26 mouse cellular contexts compared by ENCODE assay signal in the genomic region with DNA sequence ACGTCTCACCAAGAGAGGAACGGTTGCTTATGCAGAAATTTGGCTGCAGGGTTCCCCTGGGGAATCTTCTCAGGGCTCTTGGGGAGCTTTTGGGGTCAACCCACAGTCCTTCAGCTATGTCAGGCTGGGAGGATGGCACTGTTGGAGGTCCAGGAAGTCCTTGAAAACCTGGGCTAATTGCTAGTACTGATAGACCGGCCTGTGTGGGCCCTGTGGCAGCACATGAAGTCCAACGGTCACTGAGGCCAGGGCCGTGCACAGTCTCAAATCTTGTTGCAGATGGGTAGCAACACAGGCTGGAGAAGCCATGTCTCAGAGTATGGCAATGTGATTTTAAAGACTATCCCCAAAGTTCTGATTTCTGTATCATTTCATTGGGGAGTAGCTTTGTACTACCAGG. TPM values are rescaled to one million over a fixed set of nuclear protein-coding genes. Genes with fewer than 3 reads are reported as not detected.
DNase-seq lines count a peak whose midpoint lies in the region; ATAC-seq and TF ChIP-seq lines count a peak whose summit lies in the region.
"Had no signal": no experiment of that assay in that cellular context is flagged by ENCODE, and none has a peak within 500 bp of the region (broad histone marks: within the 10 kb centered on the region; RNA-seq: fewer than 3 reads in every experiment).

No protein-coding gene starts in this region.

- H3K4me3 ChIP-seq in lung, postnatal 0 days (ENCODE audit: low read depth, low read length) = no peak overlapping the region
- H3K4me3 ChIP-seq in intestine, postnatal 0 days (ENCODE audit: low read depth, low read length) = no peak overlapping the region
- no peak overlapping the region for H3K4me3 ChIP-seq in forebrain, postnatal 0 days (ENCODE audit: low read depth, low read length)
- H3K4me3 ChIP-seq: embryonic facial prominence, embryonic 10.5 days; embryonic facial prominence, embryonic 12.5 days; forebrain, embryonic 13.5 days; forebrain, embryonic 15.5 days had no signal

- DNase-seq in heart, adult 11 months = peak; percentile 85
- DNase-seq in heart, adult 8-10 months (ENCODE audit: low spot score) = no peak
- DNase-seq in lung, postnatal 0 days (ENCODE audit: low spot score) = no peak
- DNase-seq in lung, postnatal 36 days = no peak
- no peak for DNase-seq in forebrain, postnatal 0 days
- DNase-seq: cerebellum, adult 11-12 months; cerebellum, adult 2 months; cerebellum, adult 9-10 months; cerebellum, postnatal 10 days; cerebellum, postnatal 25 days had no signal

- peak overlapping the region; percentile 48 for H3K27ac ChIP-seq in lung, postnatal 0 days (ENCODE audit: low read length)
- H3K27ac ChIP-seq in intestine, postnatal 0 days (ENCODE audit: low read depth, low read length) = peak overlapping the region; percentile 36; the same call in 1 of the 2 replicates
- no peak overlapping the region for H3K27ac ChIP-seq in forebrain, postnatal 0 days (ENCODE audit: low read depth, low read length)
- H3K27ac ChIP-seq: embryonic facial prominence, embryonic 10.5 days; embryonic facial prominence, embryonic 12.5 days; forebrain, embryonic 13.5 days; forebrain, embryonic 15.5 days had no signal

- no peak for TF ChIP-seq CTCF in lung, postnatal 0 days (IDR thresholded peaks at IDR 0.05)
- no peak for TF ChIP-seq CTCF in intestine, postnatal 0 days (IDR thresholded peaks at IDR 0.05; ENCODE audit: low read depth)
- no peak for TF ChIP-seq CTCF in forebrain, postnatal 0 days (IDR thresholded peaks at IDR 0.05; ENCODE audit: low read depth)

- no peak overlapping the region for H3K9ac ChIP-seq in lung, postnatal 0 days (replicated peaks; ENCODE audit: low read depth)
- no peak overlapping the region for H3K9ac ChIP-seq in intestine, postnatal 0 days (ENCODE audit: low read depth, low read length)
- no peak overlapping the region for H3K9ac ChIP-seq in forebrain, postnatal 0 days
- H3K9ac ChIP-seq: embryonic facial prominence, embryonic 12.5 days; forebrain, embryonic 13.5 days; forebrain, embryonic 15.5 days had no signal

- no peaks in the 10 kb centered on the region for H3K27me3 ChIP-seq in lung, postnatal 0 days (replicated peaks; ENCODE audit: insufficient read depth, low read length)
- no peaks in the 10 kb centered on the region for H3K27me3 ChIP-seq in intestine, postnatal 0 days (replicated peaks; ENCODE audit: control insufficient read depth, insufficient read depth, low read length)
- no peaks in the 10 kb centered on the region for H3K27me3 ChIP-seq in forebrain, postnatal 0 days (ENCODE audit: insufficient read depth, low read length)
- H3K27me3 ChIP-seq: embryonic facial prominence, embryonic 12.5 days; forebrain, embryonic 13.5 days; forebrain, embryonic 15.5 days had no signal

- TF ChIP-seq EP300 in lung, postnatal 0 days (IDR thresholded peaks at IDR 0.05) = no peak

- H3K9me3 ChIP-seq in lung, postnatal 0 days (ENCODE audit: low read length) = no peaks in the 10 kb centered on the region
- no peaks in the 10 kb centered on the region for H3K9me3 ChIP-seq in intestine, postnatal 0 days (ENCODE audit: control insufficient read depth)
- no peaks in the 10 kb centered on the region for H3K9me3 ChIP-seq in forebrain, postnatal 0 days (ENCODE audit: low read length)
- H3K9me3 ChIP-seq: embryonic facial prominence, embryonic 10.5 days; embryonic facial prominence, embryonic 12.5 days; forebrain, embryonic 13.5 days; forebrain, embryonic 15.5 days had no signal

- H3K4me2 ChIP-seq in lung, postnatal 0 days (replicated peaks; ENCODE audit: low read depth, low read length) = no peak overlapping the region
- no peak overlapping the region for H3K4me2 ChIP-seq in intestine, postnatal 0 days (replicated peaks; ENCODE audit: low read depth)
- no peak overlapping the region for H3K4me2 ChIP-seq in forebrain, postnatal 0 days (ENCODE audit: low read depth)
- H3K4me2 ChIP-seq: embryonic facial prominence, embryonic 12.5 days; forebrain, embryonic 13.5 days; forebrain, embryonic 15.5 days had no signal

- WGBS in lung, postnatal 0 days = 81% methylated on average over 5 of the region's 5 CpGs
- WGBS in intestine, postnatal 0 days = 54% methylated on average over 5 of the region's 5 CpGs
- 81% methylated on average over 5 of the region's 5 CpGs for WGBS in forebrain, postnatal 0 days

- no peak for ATAC-seq in lung, postnatal 0 days
- peak; percentile 53; the same call in 1 of the 2 replicates for ATAC-seq in intestine, postnatal 0 days
- ATAC-seq in monocyte, adult 5-6 weeks (replicated peaks; ENCODE audit: insufficient number of reproducible peaks, low FRiP score, low TSS enrichment, poor library complexity, severe bottlenecking) = no peak
- ATAC-seq in forebrain, postnatal 0 days = no peak
- ATAC-seq: forebrain, embryonic 13.5 days; forebrain, embryonic 15.5 days had no signal

- no peaks in the 10 kb centered on the region for H3K4me1 ChIP-seq in lung, postnatal 0 days (ENCODE audit: insufficient read depth, low read depth, low read length)
- H3K4me1 ChIP-seq in intestine, postnatal 0 days (replicated peaks; ENCODE audit: control insufficient read depth, insufficient read depth, low read length) = peaks cover 8% of the 10 kb centered on the region
- H3K4me1 ChIP-seq in forebrain, postnatal 0 days (ENCODE audit: insufficient read depth) = no peaks in the 10 kb centered on the region
- H3K4me1 ChIP-seq: embryonic facial prominence, embryonic 12.5 days; forebrain, embryonic 13.5 days; forebrain, embryonic 15.5 days had no signal

- H3K36me3 ChIP-seq in lung, postnatal 0 days (ENCODE audit: insufficient read depth, low read length) = no peaks in the 10 kb centered on the region
- H3K36me3 ChIP-seq in intestine, postnatal 0 days (ENCODE audit: control insufficient read depth, insufficient read depth) = no peaks in the 10 kb centered on the region
- no peaks in the 10 kb centered on the region for H3K36me3 ChIP-seq in forebrain, postnatal 0 days (ENCODE audit: insufficient read depth)
- H3K36me3 ChIP-seq: embryonic facial prominence, embryonic 10.5 days; embryonic facial prominence, embryonic 12.5 days; forebrain, embryonic 15.5 days had no signal

RNA-seq across cellular contexts. Expression of a gene that starts 13.1 kb away (rescaled TPM):
- total RNA-seq in heart, adult 8-10 months (2022) = not detected
- 0.31 TPM in 1 of 2 replicates, not detected in the other for polyA plus RNA-seq in lung, postnatal 0 days (2015; fragmentation: Nextera tagmentation; extraction: Ambion mirVana)
- 0.14 TPM in 1 of 2 replicates, not detected in the other for polyA plus RNA-seq in intestine, postnatal 0 days (2015; fragmentation: Nextera tagmentation; extraction: Ambion mirVana)
- 8.3 to 10.4 TPM (median 9.8 TPM) in 3 replicates for total RNA-seq in monocyte, adult 5-6 weeks (2017)
- total RNA-seq in forebrain, postnatal 0 days (2014; rRNA removed) = not detected in 2 replicates
- polyA plus RNA-seq in forebrain, postnatal 0 days (2015; fragmentation: Nextera tagmentation; extraction: Ambion mirVana) = not detected in 2 replicates
- total RNA-seq: adrenal gland, adult 2 months; adrenal gland, postnatal 10 days; adrenal gland, postnatal 25 days; adrenal gland, postnatal 4 days; ES-E14; MEL had no signal
- polyA plus RNA-seq: C2C12; cerebellum, adult 2 months; cortical plate, adult 2 months; embryonic facial prominence, embryonic 10.5 days; embryonic facial prominence, embryonic 12.5 days; embryonic facial prominence, embryonic 14.5 days; forebrain, embryonic 11.5 days; forebrain, embryonic 13.5 days; forebrain, embryonic 15.5 days had no signal

RNA-seq across cellular contexts. Expression of a gene that starts 22.2 kb away (rescaled TPM):
- total RNA-seq in heart, adult 8-10 months (2022) = 10 to 100 TPM; 12.9 to 15.6 (median 14.1) TPM
- polyA plus RNA-seq in lung, postnatal 0 days (2015; fragmentation: Nextera tagmentation; extraction: Ambion mirVana) = 33.0 and 38.3 TPM in 2 replicates
- polyA plus RNA-seq in intestine, postnatal 0 days (2015; fragmentation: Nextera tagmentation; extraction: Ambion mirVana) = 62.9 and 66.6 TPM in 2 replicates
- total RNA-seq in monocyte, adult 5-6 weeks (2017) = 74.9 to 128 TPM (median 92.8 TPM) in 3 replicates
- 26.9 and 29.0 TPM in 2 replicates for total RNA-seq in forebrain, postnatal 0 days (2014; rRNA removed)
- polyA plus RNA-seq in forebrain, postnatal 0 days (2015; fragmentation: Nextera tagmentation; extraction: Ambion mirVana) = 22.1 and 23.8 TPM in 2 replicates

RNA-seq across cellular contexts. Expression of a gene that starts 22.9 kb away (rescaled TPM):
- total RNA-seq in heart, adult 8-10 months (2022) = 1 to 10 TPM; 3.5 to 5.3 (median 4.7) TPM
- polyA plus RNA-seq in lung, postnatal 0 days (2015; fragmentation: Nextera tagmentation; extraction: Ambion mirVana) = 266 and 308 TPM in 2 replicates
- 28.2 and 30.8 TPM in 2 replicates for polyA plus RNA-seq in intestine, postnatal 0 days (2015; fragmentation: Nextera tagmentation; extraction: Ambion mirVana)
- total RNA-seq in monocyte, adult 5-6 weeks (2017) = 212 to 314 TPM (median 272 TPM) in 3 replicates
- 4.8 and 7.3 TPM in 2 replicates for total RNA-seq in forebrain, postnatal 0 days (2014; rRNA removed)
- polyA plus RNA-seq in forebrain, postnatal 0 days (2015; fragmentation: Nextera tagmentation; extraction: Ambion mirVana) = 15.5 and 18.0 TPM in 2 replicates

RNA-seq across cellular contexts. Expression of a gene that starts 23.1 kb away (rescaled TPM):
- 1 to 10 TPM in 2 of 4 experiments, under 1 TPM in 2; 0.44 to 1.9 (median 0.75) TPM for total RNA-seq in heart, adult 8-10 months (2022)
- polyA plus RNA-seq in lung, postnatal 0 days (2015; fragmentation: Nextera tagmentation; extraction: Ambion mirVana) = 3.9 and 4.1 TPM in 2 replicates
- 0.44 and 0.57 TPM in 2 replicates for polyA plus RNA-seq in intestine, postnatal 0 days (2015; fragmentation: Nextera tagmentation; extraction: Ambion mirVana)
- total RNA-seq in monocyte, adult 5-6 weeks (2017) = 124 to 141 TPM (median 133 TPM) in 3 replicates
- total RNA-seq in forebrain, postnatal 0 days (2014; rRNA removed) = 0.08 and 0.33 TPM in 2 replicates
- 0.16 and 0.39 TPM in 2 replicates for polyA plus RNA-seq in forebrain, postnatal 0 days (2015; fragmentation: Nextera tagmentation; extraction: Ambion mirVana)

RNA-seq across cellular contexts. Expression of a gene that starts 41.3 kb away (rescaled TPM):
- total RNA-seq in heart, adult 8-10 months (2022) = 10 to 100 TPM; 21.6 to 26.2 (median 24.9) TPM
- 42.9 and 49.5 TPM in 2 replicates for polyA plus RNA-seq in lung, postnatal 0 days (2015; fragmentation: Nextera tagmentation; extraction: Ambion mirVana)
- polyA plus RNA-seq in intestine, postnatal 0 days (2015; fragmentation: Nextera tagmentation; extraction: Ambion mirVana) = 21.7 and 25.8 TPM in 2 replicates
- total RNA-seq in monocyte, adult 5-6 weeks (2017) = 37.5 to 42.9 TPM (median 42.9 TPM) in 3 replicates
- total RNA-seq in forebrain, postnatal 0 days (2014; rRNA removed) = 22.8 and 37.1 TPM in 2 replicates
- polyA plus RNA-seq in forebrain, postnatal 0 days (2015; fragmentation: Nextera tagmentation; extraction: Ambion mirVana) = 59.6 and 62.3 TPM in 2 replicates

Comparison
In these comparisons a context has a peak if more than half of its experiments do, and no peak if none do; other contexts are left out.
1. RNA of a gene that starts 22.9 kb away (total RNA-seq): 212 to 314 TPM in monocyte, adult 5-6 weeks; 4.8 to 7.3 TPM in forebrain, postnatal 0 days and 3.5 to 5.3 TPM in heart, adult 8-10 months; every median in the first group is over 10 times any median in the second.